Mouse (Mus musculus) G1E (cell line): Measurements from ENCODE around the gene Ppp1r26. TPM values are rescaled to one million over a fixed set of nuclear protein-coding genes. Genes with fewer than 3 reads are reported as not detected.

Experiments used
- ATAC-seq: 2 replicates; pipeline ENCODE4 v1.8.0; 2016; ENCODE audit warnings: mild to moderate bottlenecking; ENCODE audit not compliant: insufficient number of reproducible peaks, poor library complexity, low FRiP score, severe bottlenecking; ENCODE audit errors: extremely low read depth
- DNase-seq: peaks from one replicate; pipeline ENCODE4 v3.0.0; 2012; ENCODE audit warnings: low spot score
- H3K27me3 ChIP-seq: 2 replicates; pipeline ENCODE4 v1.6.1; 2012; ENCODE audit warnings: mild to moderate bottlenecking, low read length, inconsistent platforms; ENCODE audit not compliant: insufficient read depth
- H3K36me3 ChIP-seq: replicated peaks from 2 replicates; pipeline ENCODE3; 2012; ENCODE audit warnings: mild to moderate bottlenecking, inconsistent platforms
- H3K4me1 ChIP-seq: 2 replicates; pipeline ENCODE4 v1.6.1; 2012; ENCODE audit warnings: low read depth, low read length, inconsistent platforms, mixed read lengths; ENCODE audit not compliant: insufficient read depth
- H3K4me3 ChIP-seq: 2 replicates; pipeline ENCODE4 v1.5.1; 2012; ENCODE audit warnings: low read depth, mild to moderate bottlenecking, inconsistent platforms, low read length, moderate library complexity, mixed read lengths
- H3K9me3 ChIP-seq: replicated peaks from 2 replicates; pipeline ENCODE4 v1.6.1; 2012; ENCODE audit warnings: inconsistent platforms
- CTCF ChIP-seq: IDR thresholded peaks from 2 replicates; pipeline ENCODE4 v1.5.1; 2012; ENCODE audit warnings: low read depth, low read length, inconsistent platforms, mixed read lengths
- GATA1 ChIP-seq: IDR thresholded peaks from 2 replicates; pipeline ENCODE4 v1.6.1; 2012; ENCODE audit warnings: borderline replicate concordance, low read length, inconsistent platforms, mixed read lengths
- TAL1 ChIP-seq: conservative IDR thresholded peaks from 2 replicates; pipeline ENCODE4 v1.6.1; 2012; ENCODE audit warnings: low read depth, low read length, inconsistent platforms, mixed read lengths
- polyA plus RNA-seq: library from polyadenylated mRNA; stranded (reverse); fragments of >175 nt; gene quantifications from 2 replicates; pipeline ENCODE4 v1.2.3, GENCODE M21; 2012
- total RNA-seq, 2 experiments: library from RNA; stranded (forward) in 1 of 2; stranded (reverse) in 1 of 2; fragments of 200-1000 nt in 1 of 2; fragments of >200 nt in 1 of 2; fragmentation: Nextera tagmentation in 1 of 2; gene quantifications; 2 replicates each; pipeline ENCODE4 v1.2.3; 2014 to 2017

Gene Ppp1r26
- total and polyA plus RNA-seq, 3 experiments = 0.16 TPM; not detected in 2

GRCm38 (mm10) chr2:28504676-28505075 lies 58.1 kb downstream of the Ppp1r26 start:
- TF ChIP-seq GATA1 (no peak), TAL1 (no peak), CTCF (no peak)
- Histone ChIP-seq H3K27me3 (peaks cover 31% of the 10 kb centered on the region), H3K36me3 (no peaks in the 10 kb centered on the region), H3K4me3 (no peak overlapping the region), H3K4me1 (no peaks in the 10 kb centered on the region), H3K9me3 (no peaks in the 10 kb centered on the region)
- DNase-seq = no peak
- ATAC-seq = no peak

Other genes starting within 250 kb of the Ppp1r26 start
- gene 1700007K13Rik, start 19.5 kb downstream of the Ppp1r26 start, total RNA-seq (2014; fragmentation: Nextera tagmentation) = not detected in 2 replicates
- gene 1700007K13Rik, start 19.5 kb downstream of the Ppp1r26 start, total RNA-seq (2017) = not detected in 2 replicates
- gene 1700007K13Rik, start 19.5 kb downstream of the Ppp1r26 start, polyA plus RNA-seq = 0.14 and 0.36 TPM in 2 replicates
- 101 TPM in 2 replicates for gene Mrps2, start 21.3 kb downstream of the Ppp1r26 start, total RNA-seq (2014; fragmentation: Nextera tagmentation)
- gene Mrps2, start 21.3 kb downstream of the Ppp1r26 start, total RNA-seq (2017) = 30.3 and 33.4 TPM in 2 replicates
- gene Mrps2, start 21.3 kb downstream of the Ppp1r26 start, polyA plus RNA-seq = 46.4 and 49.6 TPM in 2 replicates
- not detected in 2 replicates for gene Gbgt1, start 50.1 kb downstream of the Ppp1r26 start, total RNA-seq (2014; fragmentation: Nextera tagmentation)
- not detected in 2 replicates for gene Gbgt1, start 50.1 kb downstream of the Ppp1r26 start, total RNA-seq (2017)
- not detected in 2 replicates for gene Gbgt1, start 50.1 kb downstream of the Ppp1r26 start, polyA plus RNA-seq
- gene Gm10134, start 59.3 kb downstream of the Ppp1r26 start, total RNA-seq (2014; fragmentation: Nextera tagmentation) = not detected in 2 replicates
- gene Gm10134, start 59.3 kb downstream of the Ppp1r26 start, total RNA-seq (2017) = not detected in 2 replicates
- gene Gm10134, start 59.3 kb downstream of the Ppp1r26 start, polyA plus RNA-seq = not detected in 2 replicates
- not detected in 2 replicates for gene Ralgds, start 66.3 kb downstream of the Ppp1r26 start, total RNA-seq (2014; fragmentation: Nextera tagmentation)
- 0.49 and 0.52 TPM in 2 replicates for gene Ralgds, start 66.3 kb downstream of the Ppp1r26 start, total RNA-seq (2017)
- gene Ralgds, start 66.3 kb downstream of the Ppp1r26 start, polyA plus RNA-seq = 0.02 TPM in 1 of 2 replicates, not detected in the other
- not detected in 2 replicates for gene Cel, start 116.6 kb downstream of the Ppp1r26 start, total RNA-seq (2014; fragmentation: Nextera tagmentation)
- gene Cel, start 116.6 kb downstream of the Ppp1r26 start, total RNA-seq (2017) = not detected in 2 replicates
- gene Cel, start 116.6 kb downstream of the Ppp1r26 start, polyA plus RNA-seq = not detected in 2 replicates
- gene Gtf3c5, start 137.0 kb downstream of the Ppp1r26 start, total RNA-seq (2014; fragmentation: Nextera tagmentation) = 60.2 and 60.9 TPM in 2 replicates
- gene Gtf3c5, start 137.0 kb downstream of the Ppp1r26 start, total RNA-seq (2017) = 16.6 and 19.0 TPM in 2 replicates
- 19.6 and 26.0 TPM in 2 replicates for gene Gtf3c5, start 137.0 kb downstream of the Ppp1r26 start, polyA plus RNA-seq
- 537 and 588 TPM in 2 replicates for gene Gfi1b, start 175.2 kb downstream of the Ppp1r26 start, total RNA-seq (2014; fragmentation: Nextera tagmentation)
- gene Gfi1b, start 175.2 kb downstream of the Ppp1r26 start, total RNA-seq (2017) = 104 and 131 TPM in 2 replicates
- 649 and 739 TPM in 2 replicates for gene Gfi1b, start 175.2 kb downstream of the Ppp1r26 start, polyA plus RNA-seq
- 35.7 and 39.0 TPM in 2 replicates for gene Tsc1, start 194.4 kb downstream of the Ppp1r26 start, total RNA-seq (2014; fragmentation: Nextera tagmentation)
- gene Tsc1, start 194.4 kb downstream of the Ppp1r26 start, total RNA-seq (2017) = 22.1 and 26.6 TPM in 2 replicates
- gene Tsc1, start 194.4 kb downstream of the Ppp1r26 start, polyA plus RNA-seq = 3.5 and 5.8 TPM in 2 replicates